Mouse (Mus musculus) ES-Bruce4 (cell line): ENCODE data around the gene Rapgef4.

ENCODE experiments used
- CTCF ChIP-seq: IDR thresholded peaks from one replicate; pipeline ENCODE4 v1.8.1; 2011; ENCODE audit warnings: low read depth, low read length
- POLR2A ChIP-seq: IDR thresholded peaks from one replicate; pipeline ENCODE4 v1.8.1; 2011; ENCODE audit warnings: low read length; ENCODE audit not compliant: insufficient read depth

GRCm38 (mm10) chr2:71941005-71941720, 39.9 kb upstream of the Rapgef4 start:
- TF ChIP-seq CTCF: no peak
- no peak for TF ChIP-seq POLR2A
